Mouse (Mus musculus) testis, adult 2 months (tissue): Measurements from ENCODE around the gene Mfsd2a.

ENCODE experiments used
- CTCF ChIP-seq: fragments of 200-500 bp; IDR thresholded peaks from 2 replicates; pipeline ENCODE4 v1.5.1; 2012; ENCODE audit warnings: low read depth, mild to moderate bottlenecking, inconsistent platforms, low read length, moderate library complexity; ENCODE audit not compliant: control insufficient read depth, insufficient read depth, insufficient replicate concordance
- POLR2A ChIP-seq: fragments of 200-500 bp; IDR thresholded peaks from 2 replicates; pipeline ENCODE4 v1.6.1; 2012; ENCODE audit warnings: low read depth, mild to moderate bottlenecking, inconsistent platforms, low read length, moderate library complexity; ENCODE audit not compliant: control insufficient read depth

- TF ChIP-seq CTCF, result no peak
- TF ChIP-seq POLR2A, result 0 out of 2 replicates have a peak, but pooled peaks have one; percentile 25
Observed at GRCm38 (mm10) chr4:122958491-122959031, 2.4 kb downstream of the Mfsd2a start.
